Mouse (Mus musculus) T-helper 1 cell (primary cell): Measurements from ENCODE around the gene Cnn1.

Source experiments
- in situ Hi-C: fragments of 300-600 bp; cut with MboI, MseI; formaldehyde crosslinking; loops from one replicate; pipeline ENCODE4 v1.15.1; 2025; ENCODE audit warnings: high pct_unique_total_duplicates

Gene Cnn1

DNA sequence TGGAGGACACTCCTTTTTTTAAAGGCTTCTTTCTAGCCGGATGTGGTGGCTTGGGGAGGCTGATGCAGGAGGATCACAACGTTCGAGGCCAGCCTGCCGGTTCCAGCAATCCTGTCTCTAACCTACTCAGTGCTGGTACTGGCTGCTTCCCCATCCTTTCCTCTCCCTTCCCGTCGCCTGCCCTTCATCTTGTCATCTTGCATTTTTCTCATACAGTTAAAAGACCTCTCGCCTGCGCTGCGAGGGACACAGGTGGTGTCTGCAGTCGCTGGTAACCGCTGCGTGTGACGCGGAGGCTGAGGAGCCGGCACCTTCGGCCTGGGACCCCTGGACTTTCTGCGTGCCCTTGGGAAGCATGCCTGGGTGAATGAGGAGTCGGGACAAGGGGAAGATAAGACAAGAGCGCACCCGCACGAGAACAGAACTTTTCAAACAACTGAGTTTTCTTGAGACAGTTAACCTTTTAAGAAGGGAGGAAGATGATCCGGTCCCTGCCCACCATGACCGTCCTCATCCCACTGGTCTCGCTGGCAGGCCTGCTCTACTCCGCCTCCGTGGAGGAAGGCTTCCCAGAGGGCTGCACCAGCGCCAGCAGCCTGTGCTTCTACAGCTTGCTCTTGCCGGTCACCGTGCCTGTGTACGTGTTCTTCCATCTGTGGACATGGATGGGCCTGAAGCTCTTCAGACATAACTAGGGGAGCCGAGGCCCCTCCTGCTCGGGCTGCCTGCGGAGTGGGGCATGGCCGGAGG, 58.7 kb downstream of the Cnn1 start:
- in situ Hi-C loops, result no loop called here
